Mouse (Mus musculus): ENCODE results near the gene Gm10181.
A peak's percentile ranks its signal among the peaks of the same experiment; 100 is the strongest.
"Not testable (repeated sequence)": the region's sequence is repeated elsewhere in the genome, so short reads cannot be mapped to it uniquely, and the experiment has no call there.

Gm10181 gene

GRCm38 (mm10) chr9:25089122-25089521, at the start of gene Gm10181:
Gene Gm10181 (plus strand): TSS chr9:25089422.
- no peak for DNase-seq (ENCODE audit: low read depth, low spot score)

- DNase-seq (ENCODE audit: low read depth, low spot score), result peak; percentile 64
Measured at GRCm38 (mm10) chr9:25041665-25042064, 47.6 kb upstream of the Gm10181 start.

GRCm38 (mm10) chr9:25042162-25043111, 46.8 kb upstream of the Gm10181 start:
- no peak for DNase-seq (ENCODE audit: low read depth, low spot score)

- no peak for DNase-seq (ENCODE audit: low read depth, low spot score)
Measured at GRCm38 (mm10) chr9:25044325-25044724, 44.9 kb upstream of the Gm10181 start.

GRCm38 (mm10) chr9:25048289-25048688, 40.9 kb upstream of the Gm10181 start:
- DNase-seq (ENCODE audit: low read depth, low spot score), result no peak

GRCm38 (mm10) chr9:25048940-25049339, 40.3 kb upstream of the Gm10181 start:
- no peak for DNase-seq (ENCODE audit: low read depth, low spot score)

- DNase-seq (ENCODE audit: low read depth, low spot score), result no peak
Measured at GRCm38 (mm10) chr9:25051901-25052300, 37.3 kb upstream of the Gm10181 start.

GRCm38 (mm10) chr9:25055650-25056376, 33.4 kb upstream of the Gm10181 start:
- no peak for DNase-seq (ENCODE audit: low read depth, low spot score)

- no peak for DNase-seq (ENCODE audit: low read depth, low spot score)
Measured at GRCm38 (mm10) chr9:25058726-25059125, 30.5 kb upstream of the Gm10181 start.

- DNase-seq (ENCODE audit: low read depth, low spot score), result no peak
Measured at GRCm38 (mm10) chr9:25072666-25073065, 16.6 kb upstream of the Gm10181 start.

- DNase-seq (ENCODE audit: low read depth, low spot score), result no peak
Measured at GRCm38 (mm10) chr9:25075977-25076376, 13.2 kb upstream of the Gm10181 start.

- no peak for DNase-seq (ENCODE audit: low read depth, low spot score)
Measured at GRCm38 (mm10) chr9:25076505-25076904, 12.7 kb upstream of the Gm10181 start.

GRCm38 (mm10) chr9:25090853-25091252, 1.6 kb downstream of the Gm10181 start:
- DNase-seq (ENCODE audit: low read depth, low spot score), result no peak

- no peak for DNase-seq (ENCODE audit: low read depth, low spot score)
Measured at GRCm38 (mm10) chr9:25102881-25103280, 13.7 kb downstream of the Gm10181 start.

- peak; percentile 31 for DNase-seq (ENCODE audit: low read depth, low spot score)
Measured at GRCm38 (mm10) chr9:25104638-25105037, 15.4 kb downstream of the Gm10181 start.

- not testable (repeated sequence) for DNase-seq (ENCODE audit: low read depth, low spot score)
Measured at GRCm38 (mm10) chr9:25123590-25123989, 34.4 kb downstream of the Gm10181 start.

GRCm38 (mm10) chr9:25124048-25124447, 34.8 kb downstream of the Gm10181 start:
- DNase-seq (ENCODE audit: low read depth, low spot score), result no peak

- DNase-seq (ENCODE audit: low read depth, low spot score), result no peak
Measured at GRCm38 (mm10) chr9:25132253-25132652, 43.0 kb downstream of the Gm10181 start.

GRCm38 (mm10) chr9:25132920-25133319, 43.7 kb downstream of the Gm10181 start:
- DNase-seq (ENCODE audit: low read depth, low spot score), result no peak

GRCm38 (mm10) chr9:25138900-25139299, 49.7 kb downstream of the Gm10181 start:
- DNase-seq (ENCODE audit: low read depth, low spot score), result no peak
